Mouse (Mus musculus) CH12.LX (cell line): ENCODE measurements around the gene Olfr998. TPM values are rescaled to one million over a fixed set of nuclear protein-coding genes. Genes with fewer than 3 reads are reported as not detected.

Experiments used
- DNase-seq: peaks from one replicate; pipeline ENCODE4 v3.0.0-alpha.2; 2013; ENCODE audit errors: extremely low read depth
- H3K27ac ChIP-seq: 2 replicates; pipeline ENCODE4 v1.5.1; 2012; ENCODE audit warnings: low read depth, mild to moderate bottlenecking, control low read depth, moderate library complexity; ENCODE audit not compliant: insufficient read depth
- H3K27me3 ChIP-seq: replicated peaks from 2 replicates; pipeline ENCODE3; 2012; ENCODE audit warnings: inconsistent platforms
- H3K36me3 ChIP-seq, 2 experiments: replicated peaks in 1 of 2; 2 replicates each; pipeline versions ENCODE3 to v1.6.1; 2012; ENCODE audit warnings: inconsistent platforms in 1 of 2, low read length in 1 of 2, mild to moderate bottlenecking in 1 of 2, mixed read lengths in 1 of 2, moderate library complexity in 1 of 2; ENCODE audit not compliant: control insufficient read depth in 1 of 2, insufficient read depth in 1 of 2
- H3K4me1 ChIP-seq, 2 experiments: 2 replicates each; pipeline ENCODE4 v1.6.1; 2012; ENCODE audit warnings: inconsistent platforms in 1 of 2, moderate library complexity in 1 of 2; ENCODE audit not compliant: insufficient read depth in 2 of 2, control insufficient read depth in 1 of 2
- H3K4me2 ChIP-seq: 2 replicates; pipeline ENCODE4 v1.6.1; 2012; ENCODE audit warnings: low read depth, mild to moderate bottlenecking, control low read depth; ENCODE audit not compliant: poor library complexity, insufficient read depth, severe bottlenecking
- H3K4me3 ChIP-seq, 3 experiments: fragments of 150-350 bp in 1 of 3; sonication (generic) in 1 of 3; replicated peaks in 1 of 3; 2 replicates each; pipeline versions ENCODE3 to v1.5.1; 2011 to 2012; ENCODE audit warnings: low read depth in 2 of 3, low read length in 2 of 3, mild to moderate bottlenecking in 2 of 3, moderate library complexity in 2 of 3, control low read depth in 1 of 3, improper control_type of control experiment in 1 of 3, inconsistent platforms in 1 of 3, mixed read lengths in 1 of 3; ENCODE audit not compliant: poor library complexity in 1 of 3
- H3K79me2 ChIP-seq: replicated peaks from 2 replicates; pipeline ENCODE4 v1.6.1; 2012; ENCODE audit warnings: mild to moderate bottlenecking, moderate library complexity; ENCODE audit not compliant: control insufficient read depth, poor library complexity, insufficient read depth, severe bottlenecking; ENCODE audit errors: extremely low read depth
- H3K9ac ChIP-seq: 2 replicates; pipeline ENCODE4 v1.6.1; 2012; ENCODE audit warnings: low read depth, mild to moderate bottlenecking, control low read depth, moderate library complexity; ENCODE audit not compliant: insufficient read depth
- H3K9me3 ChIP-seq: replicated peaks from 2 replicates; pipeline ENCODE3; 2012; ENCODE audit warnings: low read length, inconsistent platforms, mixed read lengths
- BHLHE40 ChIP-seq: IDR thresholded peaks from 2 replicates; pipeline ENCODE4 v1.6.1; 2011; ENCODE audit warnings: mild to moderate bottlenecking, low read depth, low read length, improper control_type of control experiment
- CTCF ChIP-seq, 2 experiments: IDR thresholded peaks in 1 of 2; conservative IDR thresholded peaks in 1 of 2; 2 replicates each; pipeline ENCODE4 v1.5.1; 2011 to 2012; ENCODE audit warnings: low read depth in 2 of 2, low read length in 2 of 2, improper control_type of control experiment in 1 of 2, inconsistent platforms in 1 of 2, mild to moderate bottlenecking in 1 of 2, moderate library complexity in 1 of 2
- E2F4 ChIP-seq: IDR thresholded peaks from 2 replicates; pipeline ENCODE4 v1.6.1; 2011; ENCODE audit warnings: low read depth, low read length, improper control_type of control experiment; ENCODE audit not compliant: insufficient replicate concordance
- ELF1 ChIP-seq: IDR thresholded peaks from 2 replicates; pipeline ENCODE4 v1.6.1; 2014; ENCODE audit warnings: low read depth, mild to moderate bottlenecking, inconsistent platforms, low read length, improper control_type of control experiment
- ETS1 ChIP-seq: conservative IDR thresholded peaks from 2 replicates; pipeline ENCODE4 v1.6.1; 2012; ENCODE audit warnings: low read depth, mild to moderate bottlenecking, inconsistent platforms, low read length, improper control_type of control experiment, moderate library complexity
- HCFC1 ChIP-seq: IDR thresholded peaks from 2 replicates; pipeline ENCODE4 v1.6.1; 2012; ENCODE audit warnings: low read depth, mild to moderate bottlenecking, inconsistent platforms, low read length, improper control_type of control experiment
- JUN ChIP-seq: IDR thresholded peaks from 2 replicates; pipeline ENCODE4 v1.6.1; 2011; ENCODE audit warnings: low read depth, mild to moderate bottlenecking, low read length, improper control_type of control experiment, moderate library complexity; ENCODE audit not compliant: insufficient read depth
- JUND ChIP-seq: conservative IDR thresholded peaks from 2 replicates; pipeline ENCODE4 v1.6.1; 2011; ENCODE audit warnings: low read depth, low read length, improper control_type of control experiment
- MAFK ChIP-seq: IDR thresholded peaks from 2 replicates; pipeline ENCODE4 v1.6.1; 2011; ENCODE audit warnings: low read length, improper control_type of control experiment; ENCODE audit not compliant: insufficient replicate concordance
- MAX ChIP-seq: IDR thresholded peaks from 2 replicates; pipeline ENCODE4 v1.6.1; 2011; ENCODE audit warnings: low read length, improper control_type of control experiment
- MAZ ChIP-seq: IDR thresholded peaks from 2 replicates; pipeline ENCODE4 v1.6.1; 2012; ENCODE audit warnings: low read depth, mild to moderate bottlenecking, inconsistent platforms, low read length, improper control_type of control experiment, moderate library complexity
- NRF1 ChIP-seq: IDR thresholded peaks from 2 replicates; pipeline ENCODE4 v1.6.1; 2014; ENCODE audit warnings: low read depth, mild to moderate bottlenecking, inconsistent platforms, low read length, improper control_type of control experiment, moderate library complexity
- RAD21 ChIP-seq: IDR thresholded peaks from 2 replicates; pipeline ENCODE4 v1.6.1; 2011; ENCODE audit warnings: low read depth, mild to moderate bottlenecking, low read length, improper control_type of control experiment, moderate library complexity
- RCOR1 ChIP-seq: conservative IDR thresholded peaks from 2 replicates; pipeline ENCODE4 v1.6.1; 2012; ENCODE audit warnings: low read depth, mild to moderate bottlenecking, inconsistent platforms, low read length, improper control_type of control experiment
- SMC3 ChIP-seq: IDR thresholded peaks from 2 replicates; pipeline ENCODE4 v1.6.1; 2011; ENCODE audit warnings: low read depth, low read length, improper control_type of control experiment
- UBTF ChIP-seq: IDR thresholded peaks from 2 replicates; pipeline ENCODE4 v1.6.1; 2012; ENCODE audit warnings: low read depth, mild to moderate bottlenecking, inconsistent platforms, low read length, improper control_type of control experiment, moderate library complexity
- USF1 ChIP-seq: IDR thresholded peaks from 2 replicates; pipeline ENCODE4 v1.6.1; 2014; ENCODE audit warnings: low read depth, mild to moderate bottlenecking, inconsistent platforms, low read length, improper control_type of control experiment
- USF2 ChIP-seq: conservative IDR thresholded peaks from 2 replicates; pipeline ENCODE4 v1.6.1; 2011; ENCODE audit warnings: low read depth, low read length, improper control_type of control experiment
- ZKSCAN1 ChIP-seq: IDR thresholded peaks from 2 replicates; pipeline ENCODE4 v1.6.1; 2012; ENCODE audit warnings: low read depth, inconsistent platforms, low read length, improper control_type of control experiment, borderline replicate concordance
- ZMIZ1 ChIP-seq: IDR thresholded peaks from 2 replicates; pipeline ENCODE4 v1.6.1; 2012; ENCODE audit warnings: low read depth, mild to moderate bottlenecking, inconsistent platforms, low read length, improper control_type of control experiment
- ZNF384 ChIP-seq: IDR thresholded peaks from 2 replicates; pipeline ENCODE4 v1.6.1; 2012; ENCODE audit warnings: low read depth, low read length, improper control_type of control experiment, inconsistent platforms
- dilution Hi-C: fragments of 300-500 bp; cut with MboI; formaldehyde crosslinking; loops from 2 replicates; pipeline ENCODE4 v1.14.3; 2020; ENCODE audit warnings: low sequenced_read_pairs; ENCODE audit not compliant: extremely low pct_unique_long_range_greater_than_20kb, extremely low pct_ligation_motif_present
- in situ Hi-C: fragments of 300-500 bp; cut with MboI; formaldehyde crosslinking; loops from 3 replicates; pipeline ENCODE4 v1.14.3; 2019; ENCODE audit warnings: low sequenced_read_pairs, low pct_ligation_motif_present, low pct_unique_long_range_greater_than_20kb, mixed read lengths
- polyA plus RNA-seq: library from polyadenylated mRNA; unstranded; fragments of >175 nt; gene quantifications from 2 replicates; pipeline ENCODE4 v1.2.1, GENCODE M21; 2012; ENCODE audit warnings: low read depth; ENCODE audit not compliant: insufficient read length
- total RNA-seq, 2 experiments: library from RNA; depleted of rRNA; stranded (reverse); fragments of 300-350 nt in 1 of 2; fragments of >200 nt in 1 of 2; gene quantifications; 2 replicates each; pipeline ENCODE4 v1.2.3; 2012 to 2014

The Olfr998 gene
- total and polyA plus RNA-seq, 3 experiments, result not detected

GRCm38 (mm10) chr2:85578915-85579314 lies 9.8 kb upstream of the Olfr998 start, which contains the start of gene Olfr996:
Gene Olfr996, plus strand, starts transcription at chr2:85579215.
- DNase-seq, result no peak
- no peaks in the 10 kb centered on the region for H3K36me3 ChIP-seq
- dilution Hi-C loops, result no loop called here
- in situ Hi-C loops, result no loop called here
- no peaks in the 10 kb centered on the region for H3K4me1 ChIP-seq
- no peak within 1 kb of the TSS for H3K27ac ChIP-seq
- H3K4me2 ChIP-seq, result no peak within 1 kb of the TSS
- no peaks in the 10 kb centered on the region for H3K79me2 ChIP-seq
- no peak within 1 kb of the TSS for H3K9ac ChIP-seq
- no peak within 1 kb of the TSS for H3K4me3 ChIP-seq
- H3K27me3 ChIP-seq, result no peaks in the 10 kb centered on the region
- H3K9me3 ChIP-seq, result no peaks in the 10 kb centered on the region
- TF ChIP-seq USF2, result no peak
- TF ChIP-seq UBTF, result no peak
- TF ChIP-seq HCFC1, result no peak
- no peak for TF ChIP-seq MAZ
- TF ChIP-seq RCOR1, result no peak
- no peak for TF ChIP-seq BHLHE40
- TF ChIP-seq SMC3, result no peak
- TF ChIP-seq MAFK, result no peak
- TF ChIP-seq MAX, result no peak
- no peak for TF ChIP-seq CTCF (conservative IDR thresholded peaks at IDR 0.05 in 1 of 2, IDR thresholded peaks at IDR 0.05 in 1 of 2; ENCODE audit: low read depth in 2 of 2, low read length in 2 of 2)
- no peak for TF ChIP-seq JUN
- TF ChIP-seq ZMIZ1, result no peak
- no peak for TF ChIP-seq NRF1
- no peak for TF ChIP-seq ZKSCAN1

GRCm38 (mm10) chr2:85611803-85612202 lies 23.1 kb downstream of the Olfr998 start, which contains the start of gene Olfr1000:
Gene Olfr1000, minus strand, starts transcription at chr2:85611903.
- Histone ChIP-seq H3K4me3 (no peak within 1 kb of the TSS), H3K36me3 (no peaks in the 10 kb centered on the region), H3K4me2 (no peak within 1 kb of the TSS), H3K27ac (no peak within 1 kb of the TSS), H3K4me1 (no peaks in the 10 kb centered on the region), H3K9me3 (no peaks in the 10 kb centered on the region), H3K79me2 (no peaks in the 10 kb centered on the region), H3K27me3 (no peaks in the 10 kb centered on the region), H3K9ac (no peak within 1 kb of the TSS)
- TF ChIP-seq E2F4 (no peak), ZNF384 (no peak), NRF1 (no peak), RAD21 (no peak), JUND (no peak), ELF1 (no peak), ETS1 (no peak), USF1 (no peak), MAFK (no peak)
- dilution Hi-C loops, result no loop called here
- in situ Hi-C loops, result no loop called here
- no peak for DNase-seq

Other genes starting within 250 kb of the Olfr998 start
- not detected in 2 replicates for gene Olfr987, start 249.6 kb upstream of the Olfr998 start, total RNA-seq (2012; rRNA removed)
- gene Olfr987, start 249.6 kb upstream of the Olfr998 start, total RNA-seq (2014; rRNA removed), result not detected in 2 replicates
- gene Olfr987, start 249.6 kb upstream of the Olfr998 start, polyA plus RNA-seq, result not detected in 2 replicates
- gene Olfr988, start 225.7 kb upstream of the Olfr998 start, total RNA-seq (2012; rRNA removed), result not detected in 2 replicates
- not detected in 2 replicates for gene Olfr988, start 225.7 kb upstream of the Olfr998 start, total RNA-seq (2014; rRNA removed)
- gene Olfr988, start 225.7 kb upstream of the Olfr998 start, polyA plus RNA-seq, result not detected in 2 replicates
- gene Olfr992, start 179.5 kb upstream of the Olfr998 start, total RNA-seq (2012; rRNA removed), result not detected in 2 replicates
- gene Olfr992, start 179.5 kb upstream of the Olfr998 start, total RNA-seq (2014; rRNA removed), result not detected in 2 replicates
- gene Olfr992, start 179.5 kb upstream of the Olfr998 start, polyA plus RNA-seq, result not detected in 2 replicates
- gene Olfr993, start 174.1 kb upstream of the Olfr998 start, total RNA-seq (2012; rRNA removed), result not detected in 2 replicates
- not detected in 2 replicates for gene Olfr993, start 174.1 kb upstream of the Olfr998 start, total RNA-seq (2014; rRNA removed)
- not detected in 2 replicates for gene Olfr993, start 174.1 kb upstream of the Olfr998 start, polyA plus RNA-seq
- gene Olfr994, start 152.5 kb upstream of the Olfr998 start, total RNA-seq (2012; rRNA removed), result not detected in 2 replicates
- gene Olfr994, start 152.5 kb upstream of the Olfr998 start, total RNA-seq (2014; rRNA removed), result not detected in 2 replicates
- gene Olfr994, start 152.5 kb upstream of the Olfr998 start, polyA plus RNA-seq, result not detected in 2 replicates
- not detected in 2 replicates for gene Olfr995, start 145.3 kb upstream of the Olfr998 start, total RNA-seq (2012; rRNA removed)
- not detected in 2 replicates for gene Olfr995, start 145.3 kb upstream of the Olfr998 start, total RNA-seq (2014; rRNA removed)
- not detected in 2 replicates for gene Olfr995, start 145.3 kb upstream of the Olfr998 start, polyA plus RNA-seq
- gene 4833423E24Rik, start 69.9 kb upstream of the Olfr998 start, total RNA-seq (2012; rRNA removed), result not detected in 2 replicates
- gene 4833423E24Rik, start 69.9 kb upstream of the Olfr998 start, total RNA-seq (2014; rRNA removed), result not detected in 2 replicates
- not detected in 2 replicates for gene 4833423E24Rik, start 69.9 kb upstream of the Olfr998 start, polyA plus RNA-seq
- not detected in 2 replicates for gene Olfr996, start 9.7 kb upstream of the Olfr998 start, total RNA-seq (2012; rRNA removed)
- not detected in 2 replicates for gene Olfr996, start 9.7 kb upstream of the Olfr998 start, total RNA-seq (2014; rRNA removed)
- gene Olfr996, start 9.7 kb upstream of the Olfr998 start, polyA plus RNA-seq, result not detected in 2 replicates
- not detected in 2 replicates for gene Olfr1000, start 23.0 kb downstream of the Olfr998 start, total RNA-seq (2012; rRNA removed)
- gene Olfr1000, start 23.0 kb downstream of the Olfr998 start, total RNA-seq (2014; rRNA removed), result not detected in 2 replicates
- not detected in 2 replicates for gene Olfr1000, start 23.0 kb downstream of the Olfr998 start, polyA plus RNA-seq
- not detected in 2 replicates for gene Olfr1002, start 61.8 kb downstream of the Olfr998 start, total RNA-seq (2012; rRNA removed)
- not detected in 2 replicates for gene Olfr1002, start 61.8 kb downstream of the Olfr998 start, total RNA-seq (2014; rRNA removed)
- not detected in 2 replicates for gene Olfr1002, start 61.8 kb downstream of the Olfr998 start, polyA plus RNA-seq
- not detected in 2 replicates for gene Olfr154, start 75.5 kb downstream of the Olfr998 start, total RNA-seq (2012; rRNA removed)
- gene Olfr154, start 75.5 kb downstream of the Olfr998 start, total RNA-seq (2014; rRNA removed), result not detected in 2 replicates
- not detected in 2 replicates for gene Olfr154, start 75.5 kb downstream of the Olfr998 start, polyA plus RNA-seq
- not detected in 2 replicates for gene Olfr1006, start 89.8 kb downstream of the Olfr998 start, total RNA-seq (2012; rRNA removed)
- not detected in 2 replicates for gene Olfr1006, start 89.8 kb downstream of the Olfr998 start, total RNA-seq (2014; rRNA removed)
- gene Olfr1006, start 89.8 kb downstream of the Olfr998 start, polyA plus RNA-seq, result not detected in 2 replicates
- gene Olfr1008, start 100.5 kb downstream of the Olfr998 start, total RNA-seq (2012; rRNA removed), result not detected in 2 replicates
- gene Olfr1008, start 100.5 kb downstream of the Olfr998 start, total RNA-seq (2014; rRNA removed), result not detected in 2 replicates
- not detected in 2 replicates for gene Olfr1008, start 100.5 kb downstream of the Olfr998 start, polyA plus RNA-seq
- not detected in 2 replicates for gene Olfr1009, start 126.5 kb downstream of the Olfr998 start, total RNA-seq (2012; rRNA removed)
- not detected in 2 replicates for gene Olfr1009, start 126.5 kb downstream of the Olfr998 start, total RNA-seq (2014; rRNA removed)
- gene Olfr1009, start 126.5 kb downstream of the Olfr998 start, polyA plus RNA-seq, result not detected in 2 replicates
- gene Olfr1012, start 173.8 kb downstream of the Olfr998 start, total RNA-seq (2012; rRNA removed), result not detected in 2 replicates
- not detected in 2 replicates for gene Olfr1012, start 173.8 kb downstream of the Olfr998 start, total RNA-seq (2014; rRNA removed)
- gene Olfr1012, start 173.8 kb downstream of the Olfr998 start, polyA plus RNA-seq, result not detected in 2 replicates
- gene Olfr1013, start 178.2 kb downstream of the Olfr998 start, total RNA-seq (2012; rRNA removed), result not detected in 2 replicates
- gene Olfr1013, start 178.2 kb downstream of the Olfr998 start, total RNA-seq (2014; rRNA removed), result not detected in 2 replicates
- not detected in 2 replicates for gene Olfr1013, start 178.2 kb downstream of the Olfr998 start, polyA plus RNA-seq
- gene Olfr1014, start 183.8 kb downstream of the Olfr998 start, total RNA-seq (2012; rRNA removed), result not detected in 2 replicates
- gene Olfr1014, start 183.8 kb downstream of the Olfr998 start, total RNA-seq (2014; rRNA removed), result not detected in 2 replicates
- not detected in 2 replicates for gene Olfr1014, start 183.8 kb downstream of the Olfr998 start, polyA plus RNA-seq
- not detected in 2 replicates for gene Olfr1015, start 193.1 kb downstream of the Olfr998 start, total RNA-seq (2012; rRNA removed)
- gene Olfr1015, start 193.1 kb downstream of the Olfr998 start, total RNA-seq (2014; rRNA removed), result not detected in 2 replicates
- not detected in 2 replicates for gene Olfr1015, start 193.1 kb downstream of the Olfr998 start, polyA plus RNA-seq
- not detected in 2 replicates for gene Olfr1016, start 213.6 kb downstream of the Olfr998 start, total RNA-seq (2012; rRNA removed)
- gene Olfr1016, start 213.6 kb downstream of the Olfr998 start, total RNA-seq (2014; rRNA removed), result not detected in 2 replicates
- not detected in 2 replicates for gene Olfr1016, start 213.6 kb downstream of the Olfr998 start, polyA plus RNA-seq
- not detected in 2 replicates for gene Olfr1018, start 229.5 kb downstream of the Olfr998 start, total RNA-seq (2012; rRNA removed)
- gene Olfr1018, start 229.5 kb downstream of the Olfr998 start, total RNA-seq (2014; rRNA removed), result not detected in 2 replicates
- gene Olfr1018, start 229.5 kb downstream of the Olfr998 start, polyA plus RNA-seq, result not detected in 2 replicates